Mouse (Mus musculus): ENCODE measurements around the gene Tcp10c. TPM values are rescaled to one million over a fixed set of nuclear protein-coding genes. Genes with fewer than 3 reads are reported as not detected.
"Not testable (repeated sequence)": the region's sequence is repeated elsewhere in the genome, so short reads cannot be mapped to it uniquely, and the experiment has no call there.

Gene Tcp10c
- polyA plus RNA-seq, 1 experiment from 2014 or later = not detected

GRCm38 (mm10) chr17:13370746-13371145 lies 16.4 kb downstream of the Tcp10c start:
- not testable (repeated sequence) for H3K4me2 ChIP-seq (ENCODE audit: low read length); H3K4me3 ChIP-seq (ENCODE audit: low read depth, low read length); H3K27ac ChIP-seq (ENCODE audit: low read length); H3K9me3 ChIP-seq (replicated peaks; ENCODE audit: control insufficient read depth, low read length, poor library complexity, severe bottlenecking); H3K27me3 ChIP-seq (ENCODE audit: control insufficient read depth, insufficient read depth, low read depth, low read length); H3K9ac ChIP-seq (ENCODE audit: low read depth, low read length); H3K4me1 ChIP-seq (ENCODE audit: control insufficient read depth, insufficient read depth, low read length); H3K36me3 ChIP-seq (ENCODE audit: control insufficient read depth, insufficient read depth, low read length); ATAC-seq
- 67% methylated on average over 3 of the region's 6 CpGs for WGBS

DNA sequence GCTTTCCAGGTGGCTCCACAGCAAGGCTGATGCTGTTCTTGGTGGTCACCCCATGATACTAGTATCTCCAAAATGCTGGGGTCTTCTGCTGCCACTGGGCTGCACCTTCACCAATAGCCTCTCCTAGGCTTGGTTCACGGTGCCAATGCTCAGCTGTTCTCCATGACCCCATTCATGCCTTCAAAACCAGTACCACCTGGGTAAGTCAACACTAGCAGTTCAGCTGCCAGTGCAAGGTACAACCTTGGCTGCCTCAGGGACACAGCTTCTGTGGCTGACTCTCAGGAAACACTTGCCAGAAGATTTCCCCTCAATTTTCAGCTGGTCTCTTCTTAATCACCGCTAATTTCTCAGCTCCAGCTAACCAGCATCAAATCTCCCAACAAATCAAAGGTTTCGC lies 24.0 kb downstream of the Tcp10c start:
- H3K9me3 ChIP-seq (replicated peaks; ENCODE audit: control insufficient read depth, low read length, poor library complexity, severe bottlenecking); H3K4me3 ChIP-seq (ENCODE audit: low read depth, low read length); H3K4me2 ChIP-seq (ENCODE audit: low read length); H3K9ac ChIP-seq (ENCODE audit: low read depth, low read length); ATAC-seq; H3K4me1 ChIP-seq (ENCODE audit: control insufficient read depth, insufficient read depth, low read length); H3K36me3 ChIP-seq (ENCODE audit: control insufficient read depth, insufficient read depth, low read length); H3K27ac ChIP-seq (ENCODE audit: low read length); H3K27me3 ChIP-seq (ENCODE audit: control insufficient read depth, insufficient read depth, low read depth, low read length): not testable (repeated sequence)
- 85% methylated on average over 3 of the region's 3 CpGs for WGBS

DNA sequence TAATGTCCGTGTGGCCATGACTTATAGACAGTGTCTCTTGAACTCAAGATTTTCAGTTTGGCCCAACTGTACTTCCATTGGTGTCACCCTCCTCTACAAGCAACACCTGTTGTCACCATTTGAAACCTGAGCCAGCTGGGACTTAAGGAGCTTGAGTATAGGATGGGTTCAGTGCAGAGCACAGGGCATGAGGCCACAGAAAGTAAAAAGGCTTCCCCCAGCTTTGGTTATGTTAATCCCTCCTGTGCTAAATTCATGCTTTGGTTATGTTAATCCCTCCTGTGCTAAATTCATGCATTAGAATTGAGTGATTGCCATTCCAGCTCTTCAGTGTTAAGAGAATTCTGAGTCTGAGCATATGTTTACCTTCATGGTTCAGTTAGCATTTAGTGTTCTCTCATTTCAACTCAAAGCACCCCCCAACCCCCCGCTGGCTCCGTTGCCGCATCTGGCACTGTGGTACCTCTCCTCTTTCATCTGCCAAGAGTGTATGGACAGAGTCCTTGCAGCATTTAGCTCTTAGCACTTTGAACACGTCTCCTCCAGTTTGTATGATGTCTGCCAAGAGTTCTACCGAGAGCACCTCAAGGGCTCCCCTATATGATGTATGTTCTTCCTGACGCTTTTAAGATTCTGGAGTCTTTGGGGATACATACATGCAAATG lies 25.7 kb downstream of the Tcp10c start:
- WGBS = 77% methylated on average over 4 of the region's 7 CpGs
- H3K4me1 ChIP-seq (ENCODE audit: control insufficient read depth, insufficient read depth, low read length); H3K9me3 ChIP-seq (replicated peaks; ENCODE audit: control insufficient read depth, low read length, poor library complexity, severe bottlenecking); H3K4me2 ChIP-seq (ENCODE audit: low read length); H3K9ac ChIP-seq (ENCODE audit: low read depth, low read length); H3K4me3 ChIP-seq (ENCODE audit: low read depth, low read length); H3K27me3 ChIP-seq (ENCODE audit: control insufficient read depth, insufficient read depth, low read depth, low read length); H3K27ac ChIP-seq (ENCODE audit: low read length); H3K36me3 ChIP-seq (ENCODE audit: control insufficient read depth, insufficient read depth, low read length): not testable (repeated sequence)
- ATAC-seq = peak; percentile 22; the same call in 1 of the 2 replicates

GRCm38 (mm10) chr17:13381286-13381685 lies 26.9 kb downstream of the Tcp10c start:
- not testable (repeated sequence) for H3K4me1 ChIP-seq (ENCODE audit: control insufficient read depth, insufficient read depth, low read length); H3K4me3 ChIP-seq (ENCODE audit: low read depth, low read length); ATAC-seq; H3K9me3 ChIP-seq (replicated peaks; ENCODE audit: control insufficient read depth, low read length, poor library complexity, severe bottlenecking); H3K4me2 ChIP-seq (ENCODE audit: low read length); H3K9ac ChIP-seq (ENCODE audit: low read depth, low read length); H3K27me3 ChIP-seq (ENCODE audit: control insufficient read depth, insufficient read depth, low read depth, low read length); H3K36me3 ChIP-seq (ENCODE audit: control insufficient read depth, insufficient read depth, low read length); H3K27ac ChIP-seq (ENCODE audit: low read length)
- 95% methylated on average over 2 of the region's 2 CpGs for WGBS

DNA sequence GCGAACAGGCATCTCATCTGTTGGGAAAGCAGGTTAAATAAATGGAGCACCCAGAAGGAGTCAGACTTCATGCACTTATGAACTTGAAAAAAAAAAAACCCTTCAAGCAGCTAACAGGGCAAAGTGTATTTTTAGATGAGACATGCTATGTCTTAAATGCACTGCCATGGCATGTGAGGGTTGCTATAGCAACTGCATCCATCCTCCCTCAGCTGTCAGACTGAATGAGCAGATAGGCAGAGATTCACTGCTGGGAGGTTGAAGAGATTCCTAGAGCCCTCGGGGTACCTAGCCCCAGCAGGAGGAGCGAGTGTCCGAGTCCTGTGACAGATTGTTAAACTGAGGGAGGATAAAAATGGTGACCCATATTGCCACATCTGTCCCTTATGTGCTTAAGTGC lies 36.6 kb downstream of the Tcp10c start:
- not testable (repeated sequence) for H3K36me3 ChIP-seq (ENCODE audit: control insufficient read depth, insufficient read depth, low read length); H3K9ac ChIP-seq (ENCODE audit: low read depth, low read length); H3K4me3 ChIP-seq (ENCODE audit: low read depth, low read length); H3K27ac ChIP-seq (ENCODE audit: low read length); H3K27me3 ChIP-seq (ENCODE audit: control insufficient read depth, insufficient read depth, low read depth, low read length); H3K4me2 ChIP-seq (ENCODE audit: low read length); H3K4me1 ChIP-seq (ENCODE audit: control insufficient read depth, insufficient read depth, low read length); H3K9me3 ChIP-seq (replicated peaks; ENCODE audit: control insufficient read depth, low read length, poor library complexity, severe bottlenecking)
- WGBS = no CpG with 5 or more reads among the region's 4 CpGs
- ATAC-seq = peak; percentile 91

- H3K36me3 ChIP-seq (ENCODE audit: control insufficient read depth, insufficient read depth, low read length); H3K4me3 ChIP-seq (ENCODE audit: low read depth, low read length); H3K9ac ChIP-seq (ENCODE audit: low read depth, low read length); H3K4me1 ChIP-seq (ENCODE audit: control insufficient read depth, insufficient read depth, low read length); H3K27ac ChIP-seq (ENCODE audit: low read length); H3K4me2 ChIP-seq (ENCODE audit: low read length); ATAC-seq; H3K27me3 ChIP-seq (ENCODE audit: control insufficient read depth, insufficient read depth, low read depth, low read length): not testable (repeated sequence)
- peaks cover 11% of the 10 kb centered on the region for H3K9me3 ChIP-seq (replicated peaks; ENCODE audit: control insufficient read depth, low read length, poor library complexity, severe bottlenecking)
- WGBS = 88% methylated on average over 4 of the region's 5 CpGs
Measured at GRCm38 (mm10) chr17:13399961-13400360, 45.6 kb downstream of the Tcp10c start.

DNA sequence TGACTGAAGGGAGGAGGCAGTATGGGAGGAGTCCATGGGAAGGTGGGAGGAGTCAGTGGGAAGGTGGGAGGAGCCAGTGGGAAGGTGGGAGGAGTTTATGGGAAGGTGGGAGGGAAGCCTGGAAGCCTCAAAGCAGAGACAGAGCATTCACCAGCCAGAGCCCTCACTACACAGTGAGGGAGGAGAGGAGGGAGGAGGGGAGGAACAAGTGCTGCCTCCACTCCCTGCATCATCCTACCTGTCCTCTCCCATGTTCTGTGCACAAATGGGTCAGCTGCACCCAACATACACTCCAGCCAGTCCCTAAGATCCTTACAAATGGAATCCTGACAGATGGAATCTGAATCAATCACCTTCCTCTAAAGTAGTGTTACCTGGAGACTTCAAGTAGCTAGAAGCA lies 47.7 kb downstream of the Tcp10c start:
- H3K27ac ChIP-seq (ENCODE audit: low read length); H3K4me1 ChIP-seq (ENCODE audit: control insufficient read depth, insufficient read depth, low read length); H3K27me3 ChIP-seq (ENCODE audit: control insufficient read depth, insufficient read depth, low read depth, low read length); H3K4me2 ChIP-seq (ENCODE audit: low read length); H3K36me3 ChIP-seq (ENCODE audit: control insufficient read depth, insufficient read depth, low read length); H3K4me3 ChIP-seq (ENCODE audit: low read depth, low read length); H3K9ac ChIP-seq (ENCODE audit: low read depth, low read length): not testable (repeated sequence)
- ATAC-seq = peak; percentile 46
- H3K9me3 ChIP-seq (replicated peaks; ENCODE audit: control insufficient read depth, low read length, poor library complexity, severe bottlenecking) = peaks cover 11% of the 10 kb centered on the region

DNA sequence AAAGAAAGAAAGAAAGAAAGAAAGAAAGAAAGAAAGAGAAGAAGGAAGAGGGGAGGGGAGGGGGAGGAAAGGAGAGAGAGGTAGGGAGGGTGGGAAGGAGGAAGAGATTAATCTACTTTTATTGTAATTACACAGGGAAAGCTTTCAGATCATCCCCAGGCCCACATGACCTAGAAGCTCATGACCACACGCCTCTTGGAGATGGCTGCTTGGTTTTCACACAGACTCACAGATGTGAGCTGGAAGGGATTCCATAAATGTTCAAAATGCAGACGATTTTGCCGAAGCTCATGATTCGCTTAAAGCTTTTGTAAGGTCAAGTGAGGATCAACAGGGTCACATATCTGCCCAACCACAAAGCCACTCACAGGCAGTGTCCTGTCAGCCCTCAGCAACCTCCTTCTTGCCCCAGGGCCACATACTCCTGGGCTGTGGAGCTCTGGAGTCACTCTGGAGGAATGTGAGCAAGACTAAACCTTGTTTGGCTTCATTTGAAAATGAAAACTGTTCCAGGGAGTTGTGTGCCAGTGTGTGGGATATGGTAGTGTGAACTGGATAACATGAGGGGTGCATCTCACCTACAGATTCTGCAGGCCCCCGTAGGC lies 49.3 kb downstream of the Tcp10c start:
- not testable (repeated sequence) for H3K9me3 ChIP-seq (replicated peaks; ENCODE audit: control insufficient read depth, low read length, poor library complexity, severe bottlenecking); H3K4me1 ChIP-seq (ENCODE audit: control insufficient read depth, insufficient read depth, low read length); H3K36me3 ChIP-seq (ENCODE audit: control insufficient read depth, insufficient read depth, low read length); H3K27me3 ChIP-seq (ENCODE audit: control insufficient read depth, insufficient read depth, low read depth, low read length); H3K27ac ChIP-seq (ENCODE audit: low read length); H3K9ac ChIP-seq (ENCODE audit: low read depth, low read length); ATAC-seq; H3K4me3 ChIP-seq (ENCODE audit: low read depth, low read length); H3K4me2 ChIP-seq (ENCODE audit: low read length)
- WGBS = 78% methylated on average over 5 of the region's 5 CpGs

DNA sequence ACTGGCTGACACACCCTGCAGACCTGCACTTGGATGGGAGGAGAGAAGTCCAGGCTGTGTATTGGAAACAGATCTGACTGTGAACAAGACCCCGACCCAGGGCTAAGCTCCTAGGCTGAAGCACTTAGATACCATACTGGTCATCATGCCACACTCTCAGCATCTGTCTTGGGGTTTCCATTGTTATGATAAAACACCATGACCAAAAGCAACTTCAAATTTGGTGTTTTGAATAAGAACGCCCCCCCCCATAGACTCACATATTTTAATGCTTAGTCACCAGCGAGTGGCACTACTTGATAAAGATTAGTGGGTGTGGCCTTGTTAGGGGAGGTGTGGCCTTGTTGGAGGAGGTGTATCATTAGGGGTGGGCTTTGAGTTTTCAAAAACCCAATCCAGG lies 51.7 kb downstream of the Tcp10c start:
- not testable (repeated sequence) for ATAC-seq; H3K9ac ChIP-seq (ENCODE audit: low read depth, low read length); H3K4me1 ChIP-seq (ENCODE audit: control insufficient read depth, insufficient read depth, low read length); H3K27ac ChIP-seq (ENCODE audit: low read length); H3K4me2 ChIP-seq (ENCODE audit: low read length); H3K9me3 ChIP-seq (replicated peaks; ENCODE audit: control insufficient read depth, low read length, poor library complexity, severe bottlenecking); H3K4me3 ChIP-seq (ENCODE audit: low read depth, low read length); H3K27me3 ChIP-seq (ENCODE audit: control insufficient read depth, insufficient read depth, low read depth, low read length); H3K36me3 ChIP-seq (ENCODE audit: control insufficient read depth, insufficient read depth, low read length)
- WGBS = 81% methylated on average over 3 of the region's 3 CpGs
